Mouse (Mus musculus) ES-E14 (cell line): ENCODE results near the gene Sult6b2.

Experiments
- CHD2 ChIP-seq: IDR thresholded peaks from 2 replicates; pipeline ENCODE4 v1.6.1; 2014; ENCODE audit warnings: mild to moderate bottlenecking, low read depth, low read length, inconsistent platforms
- HCFC1 ChIP-seq: IDR thresholded peaks from 2 replicates; pipeline ENCODE4 v1.6.1; 2012; ENCODE audit warnings: low read length, inconsistent platforms, borderline replicate concordance; ENCODE audit not compliant: insufficient read depth
- MAFK ChIP-seq: IDR thresholded peaks from 2 replicates; pipeline ENCODE4 v1.6.1; 2014; ENCODE audit warnings: mild to moderate bottlenecking, low read depth, low read length, inconsistent platforms; ENCODE audit not compliant: insufficient read depth
- ZC3H11A ChIP-seq: IDR thresholded peaks from 2 replicates; pipeline ENCODE4 v1.6.1; 2012; ENCODE audit warnings: low read depth, mild to moderate bottlenecking, inconsistent platforms, low read length, borderline replicate concordance
- ZNF384 ChIP-seq: IDR thresholded peaks from 2 replicates; pipeline ENCODE4 v1.6.1; 2012; ENCODE audit warnings: low read depth, low read length, inconsistent platforms

- TF ChIP-seq CHD2 (no peak), MAFK (no peak), ZNF384 (no peak), HCFC1 (no peak), ZC3H11A (no peak)
These were observed 61.1 kb downstream of the Sult6b2 start for GRCm38 (mm10) chr6:142743193-142743592.
